Mouse (Mus musculus): ENCODE results near the gene Fgf8. TPM values are rescaled to one million over a fixed set of nuclear protein-coding genes. Genes with fewer than 3 reads are reported as not detected.

The Fgf8 gene
- polyA plus RNA-seq, 1 experiment from 2014 or later: 0.32 TPM

GRCm38 (mm10) chr19:45745344-45746152, 2.8 kb upstream of the Fgf8 start:
- 5% methylated on average over 32 of the region's 32 CpGs for WGBS
- DNase-seq (ENCODE audit: low spot score) (no peak), ATAC-seq (replicated peaks; ENCODE audit: low FRiP score) (no peak)
- no peaks in the 10 kb centered on the region for H3K36me3 ChIP-seq (ENCODE audit: control insufficient read depth, insufficient read depth, low read length)
- H3K4me3 ChIP-seq (ENCODE audit: low read depth, low read length): peak overlapping the region; percentile 20; the same call in 1 of the 2 replicates
- peaks cover 58% of the 10 kb centered on the region for H3K27me3 ChIP-seq (replicated peaks; ENCODE audit: control insufficient read depth, insufficient read depth, low read length)
- no peak overlapping the region for H3K27ac ChIP-seq (ENCODE audit: low read depth, low read length)
- no peaks in the 10 kb centered on the region for H3K9me3 ChIP-seq (ENCODE audit: control insufficient read depth, low read length)
- no peak overlapping the region for H3K9ac ChIP-seq (ENCODE audit: low read depth, low read length)
- H3K4me1 ChIP-seq (replicated peaks; ENCODE audit: control insufficient read depth, insufficient read depth, low read length): peaks cover 27% of the 10 kb centered on the region
- H3K4me2 ChIP-seq: peak overlapping the region; percentile 41

DNA sequence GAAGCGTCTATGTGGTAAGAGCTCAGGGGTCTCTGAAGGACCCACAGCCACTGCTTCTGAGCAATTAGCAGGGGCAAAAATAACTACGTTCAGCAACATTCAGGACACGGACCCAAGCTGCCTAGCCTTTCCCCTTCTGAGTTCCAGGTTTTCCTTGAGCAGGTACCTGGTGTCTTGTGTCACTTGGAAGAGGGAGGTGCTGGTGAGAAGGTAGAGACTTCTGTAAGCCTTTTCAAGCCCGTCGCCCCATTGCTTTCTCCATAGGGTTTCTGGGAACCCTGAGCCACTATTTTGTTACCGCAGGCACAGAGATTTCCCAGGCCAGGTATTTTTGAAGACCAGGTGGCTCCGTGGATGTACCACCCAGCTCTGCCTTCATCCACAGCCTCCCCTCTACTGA, 904 bp upstream of the Fgf8 start:
- no peak overlapping the region for H3K4me2 ChIP-seq
- H3K4me1 ChIP-seq (replicated peaks; ENCODE audit: control insufficient read depth, insufficient read depth, low read length): peaks cover 27% of the 10 kb centered on the region
- peak overlapping the region; percentile 52; the same call in 1 of the 2 replicates for H3K4me3 ChIP-seq (ENCODE audit: low read depth, low read length)
- ATAC-seq (replicated peaks; ENCODE audit: low FRiP score): no peak
- no peak overlapping the region for H3K27ac ChIP-seq (ENCODE audit: low read depth, low read length)
- no peak for DNase-seq (ENCODE audit: low spot score)
- H3K36me3 ChIP-seq (ENCODE audit: control insufficient read depth, insufficient read depth, low read length): no peaks in the 10 kb centered on the region
- H3K9me3 ChIP-seq (ENCODE audit: control insufficient read depth, low read length): no peaks in the 10 kb centered on the region
- 17% methylated on average over 7 of the region's 7 CpGs for WGBS
- no peak overlapping the region for H3K9ac ChIP-seq (ENCODE audit: low read depth, low read length)
- H3K27me3 ChIP-seq (replicated peaks; ENCODE audit: control insufficient read depth, insufficient read depth, low read length): peaks cover 76% of the 10 kb centered on the region

DNA sequence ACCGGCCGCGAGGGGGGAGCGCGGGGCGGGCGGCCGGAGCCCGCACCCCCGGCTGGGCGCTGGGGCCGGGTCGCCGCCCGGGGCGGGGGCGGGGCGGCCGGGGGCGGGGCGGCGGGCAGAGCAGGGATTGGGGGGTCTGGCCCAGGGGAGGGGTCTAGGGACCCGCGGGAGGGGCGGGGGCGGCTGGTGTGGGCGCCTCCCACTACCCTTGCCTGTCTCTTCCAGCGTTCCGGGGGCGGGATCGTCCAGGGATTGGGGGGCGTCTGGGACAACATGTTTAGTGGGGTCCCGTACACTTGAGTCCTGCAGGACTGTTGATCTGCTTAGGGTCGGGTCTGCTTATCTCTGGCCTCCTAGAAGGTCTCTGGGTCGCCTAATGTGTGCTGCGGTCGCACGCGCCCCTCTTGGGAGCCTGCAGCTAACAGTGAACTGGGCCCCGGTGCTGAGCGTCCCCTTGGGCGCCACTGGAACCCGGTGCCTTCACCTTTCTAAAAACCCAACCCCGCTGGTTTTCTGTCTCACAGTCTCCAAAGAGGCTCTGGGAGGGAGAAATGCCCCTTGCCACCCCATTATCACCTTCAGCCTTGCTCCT, 365 bp upstream of the Fgf8 start:
- H3K27me3 ChIP-seq (replicated peaks; ENCODE audit: control insufficient read depth, insufficient read depth, low read length): peaks cover 81% of the 10 kb centered on the region
- H3K4me1 ChIP-seq (replicated peaks; ENCODE audit: control insufficient read depth, insufficient read depth, low read length): peaks cover 21% of the 10 kb centered on the region
- no peaks in the 10 kb centered on the region for H3K36me3 ChIP-seq (ENCODE audit: control insufficient read depth, insufficient read depth, low read length)
- WGBS: under 1% methylated on average over 30 of the region's 44 CpGs
- H3K4me2 ChIP-seq: peak overlapping the region; percentile 65
- H3K9me3 ChIP-seq (ENCODE audit: control insufficient read depth, low read length): no peaks in the 10 kb centered on the region
- ATAC-seq (replicated peaks; ENCODE audit: low FRiP score) (no peak), DNase-seq (ENCODE audit: low spot score) (no peak)
- no peak overlapping the region for H3K27ac ChIP-seq (ENCODE audit: low read depth, low read length)
- peak overlapping the region; percentile 52 for H3K4me3 ChIP-seq (ENCODE audit: low read depth, low read length)
- no peak overlapping the region for H3K9ac ChIP-seq (ENCODE audit: low read depth, low read length)

DNA sequence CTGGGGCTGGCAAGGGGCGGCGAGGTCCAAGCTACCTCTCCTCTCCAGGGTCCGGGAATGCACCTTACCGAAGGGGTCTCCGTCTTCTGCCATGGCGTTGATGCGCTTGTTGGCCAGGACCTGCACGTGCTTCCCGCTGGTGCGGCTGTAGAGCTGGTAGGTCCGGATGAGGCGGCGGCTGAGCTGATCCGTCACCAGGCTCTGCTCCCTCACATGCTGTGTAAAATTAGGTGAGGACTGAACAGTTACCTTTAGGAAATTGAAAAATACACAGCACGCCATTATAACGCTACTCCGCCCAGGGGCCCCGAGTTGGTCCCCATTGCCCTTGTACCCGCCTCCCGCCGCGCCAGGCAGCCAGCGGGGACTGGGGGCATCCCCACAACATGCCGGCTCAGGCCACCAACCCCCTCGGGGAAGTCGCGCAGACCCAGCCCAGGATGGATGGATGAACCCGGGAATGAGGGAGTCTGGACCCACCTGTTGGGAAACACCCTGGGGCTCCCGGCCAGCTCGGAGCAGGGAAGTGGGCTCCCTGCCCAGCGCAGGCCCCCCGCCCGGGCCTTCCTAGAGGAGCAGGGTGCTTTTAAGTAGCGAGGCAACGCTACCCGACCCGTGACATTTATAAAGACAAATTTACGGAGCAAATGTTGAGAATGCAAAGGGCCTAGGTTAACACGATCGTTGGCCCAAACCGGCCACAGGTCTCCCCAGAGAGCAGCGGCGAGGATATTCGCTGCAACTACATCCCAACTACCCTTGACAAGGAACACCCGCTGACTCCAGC, 1.1 kb downstream of the Fgf8 start:
- Histone ChIP-seq H3K9ac (ENCODE audit: low read depth, low read length) (no peak overlapping the region), H3K27ac (ENCODE audit: low read depth, low read length) (no peak overlapping the region), H3K36me3 (ENCODE audit: control insufficient read depth, insufficient read depth, low read length) (no peaks in the 10 kb centered on the region), H3K27me3 (replicated peaks; ENCODE audit: control insufficient read depth, insufficient read depth, low read length) (peaks cover 95% of the 10 kb centered on the region), H3K4me3 (ENCODE audit: low read depth, low read length) (no peak overlapping the region; the same call in 1 of the 2 replicates), H3K9me3 (ENCODE audit: control insufficient read depth, low read length) (no peaks in the 10 kb centered on the region), H3K4me1 (replicated peaks; ENCODE audit: control insufficient read depth, insufficient read depth, low read length) (peaks cover 25% of the 10 kb centered on the region), H3K4me2 (no peak overlapping the region)
- 4% methylated on average over 45 of the region's 45 CpGs for WGBS
- no peak for ATAC-seq (replicated peaks; ENCODE audit: low FRiP score)
- DNase-seq (ENCODE audit: low spot score): no peak

GRCm38 (mm10) chr19:45740817-45741216, 1.9 kb downstream of the Fgf8 start:
- H3K4me2 ChIP-seq: no peak overlapping the region
- no peak overlapping the region for H3K4me3 ChIP-seq (ENCODE audit: low read depth, low read length)
- peaks cover 98% of the 10 kb centered on the region for H3K27me3 ChIP-seq (replicated peaks; ENCODE audit: control insufficient read depth, insufficient read depth, low read length)
- H3K9ac ChIP-seq (ENCODE audit: low read depth, low read length): no peak overlapping the region
- H3K4me1 ChIP-seq (replicated peaks; ENCODE audit: control insufficient read depth, insufficient read depth, low read length): peaks cover 21% of the 10 kb centered on the region
- H3K27ac ChIP-seq (ENCODE audit: low read depth, low read length): no peak overlapping the region
- no peak for ATAC-seq (replicated peaks; ENCODE audit: low FRiP score)
- H3K36me3 ChIP-seq (ENCODE audit: control insufficient read depth, insufficient read depth, low read length): no peaks in the 10 kb centered on the region
- 9% methylated on average over 7 of the region's 7 CpGs for WGBS
- no peak for DNase-seq (ENCODE audit: low spot score)
- H3K9me3 ChIP-seq (ENCODE audit: control insufficient read depth, low read length): no peaks in the 10 kb centered on the region

GRCm38 (mm10) chr19:45740233-45740632, 2.5 kb downstream of the Fgf8 start:
- H3K4me1 ChIP-seq (replicated peaks; ENCODE audit: control insufficient read depth, insufficient read depth, low read length): peaks cover 15% of the 10 kb centered on the region
- no peak overlapping the region for H3K4me3 ChIP-seq (ENCODE audit: low read depth, low read length)
- WGBS: 15% methylated on average over 13 of the region's 13 CpGs
- no peak overlapping the region for H3K9ac ChIP-seq (ENCODE audit: low read depth, low read length)
- H3K9me3 ChIP-seq (ENCODE audit: control insufficient read depth, low read length): no peaks in the 10 kb centered on the region
- no peak overlapping the region for H3K27ac ChIP-seq (ENCODE audit: low read depth, low read length)
- no peak for DNase-seq (ENCODE audit: low spot score)
- H3K36me3 ChIP-seq (ENCODE audit: control insufficient read depth, insufficient read depth, low read length): no peaks in the 10 kb centered on the region
- peaks cover 98% of the 10 kb centered on the region for H3K27me3 ChIP-seq (replicated peaks; ENCODE audit: control insufficient read depth, insufficient read depth, low read length)
- ATAC-seq (replicated peaks; ENCODE audit: low FRiP score): no peak
- H3K4me2 ChIP-seq: no peak overlapping the region

DNA sequence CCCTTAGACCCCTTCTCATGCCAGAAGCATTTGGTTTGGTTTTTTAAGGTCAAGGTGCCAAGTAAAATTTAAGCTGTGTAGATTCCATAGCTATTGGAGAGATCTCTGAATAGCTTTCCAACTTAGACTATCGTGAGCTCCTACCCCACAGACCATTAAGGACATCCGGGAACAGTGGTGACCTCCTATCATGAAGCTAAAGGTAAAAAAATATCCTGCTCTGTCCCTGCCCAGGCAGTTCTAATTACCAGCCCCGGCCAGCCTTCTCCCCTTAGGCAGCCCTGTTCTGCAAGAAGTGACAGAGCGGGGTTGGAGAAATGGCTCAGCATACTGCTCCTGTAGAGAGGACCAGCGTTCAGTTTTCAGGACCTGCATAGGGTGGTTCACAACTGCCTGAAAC, 4.2 kb downstream of the Fgf8 start:
- H3K36me3 ChIP-seq (ENCODE audit: control insufficient read depth, insufficient read depth, low read length): no peaks in the 10 kb centered on the region
- no peak overlapping the region for H3K4me3 ChIP-seq (ENCODE audit: low read depth, low read length)
- peaks cover 98% of the 10 kb centered on the region for H3K27me3 ChIP-seq (replicated peaks; ENCODE audit: control insufficient read depth, insufficient read depth, low read length)
- no peak for ATAC-seq (replicated peaks; ENCODE audit: low FRiP score)
- no peak for DNase-seq (ENCODE audit: low spot score)
- H3K9me3 ChIP-seq (ENCODE audit: control insufficient read depth, low read length): no peaks in the 10 kb centered on the region
- H3K9ac ChIP-seq (ENCODE audit: low read depth, low read length): no peak overlapping the region
- no peak overlapping the region for H3K4me2 ChIP-seq
- WGBS: 63% methylated on average over 5 of the region's 5 CpGs
- peaks cover 14% of the 10 kb centered on the region for H3K4me1 ChIP-seq (replicated peaks; ENCODE audit: control insufficient read depth, insufficient read depth, low read length)
- H3K27ac ChIP-seq (ENCODE audit: low read depth, low read length): no peak overlapping the region

DNA sequence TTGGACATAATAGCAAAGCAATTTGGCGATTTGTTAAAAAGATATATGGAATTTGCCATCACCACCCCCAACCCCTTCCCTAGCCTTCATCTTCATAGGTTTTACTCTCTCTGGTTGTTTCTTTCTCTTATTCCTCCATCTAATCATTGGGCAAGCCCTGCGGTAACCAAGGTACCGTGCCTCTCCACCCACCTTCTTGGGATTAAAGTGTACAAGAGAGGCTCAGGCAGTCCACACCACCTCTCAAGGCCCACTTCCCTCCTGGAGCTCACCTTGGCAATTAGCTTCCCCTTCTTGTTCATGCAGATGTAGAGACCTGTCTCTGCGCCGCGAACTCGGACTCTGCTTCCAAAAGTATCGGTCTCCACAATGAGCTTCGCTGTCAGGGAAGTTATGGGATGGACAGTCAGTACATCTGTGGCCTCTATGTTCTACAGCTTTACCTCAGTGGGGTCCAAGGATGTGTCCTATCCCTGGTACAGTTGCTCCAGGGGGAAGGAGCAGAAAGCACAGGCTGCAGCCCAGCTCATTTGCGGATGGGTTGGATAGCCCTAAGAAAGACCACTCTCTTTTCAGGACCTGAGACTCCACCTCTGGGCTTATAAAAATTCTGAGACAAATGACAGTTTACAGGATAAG, 4.8 kb downstream of the Fgf8 start:
- no peak overlapping the region for H3K4me2 ChIP-seq
- H3K9me3 ChIP-seq (ENCODE audit: control insufficient read depth, low read length): no peaks in the 10 kb centered on the region
- no peak for ATAC-seq (replicated peaks; ENCODE audit: low FRiP score)
- no peak for DNase-seq (ENCODE audit: low spot score)
- WGBS: 79% methylated on average over 10 of the region's 10 CpGs
- no peak overlapping the region for H3K4me3 ChIP-seq (ENCODE audit: low read depth, low read length)
- no peak overlapping the region for H3K27ac ChIP-seq (ENCODE audit: low read depth, low read length)
- peaks cover 14% of the 10 kb centered on the region for H3K4me1 ChIP-seq (replicated peaks; ENCODE audit: control insufficient read depth, insufficient read depth, low read length)
- peaks cover 98% of the 10 kb centered on the region for H3K27me3 ChIP-seq (replicated peaks; ENCODE audit: control insufficient read depth, insufficient read depth, low read length)
- no peaks in the 10 kb centered on the region for H3K36me3 ChIP-seq (ENCODE audit: control insufficient read depth, insufficient read depth, low read length)
- H3K9ac ChIP-seq (ENCODE audit: low read depth, low read length): no peak overlapping the region

Data from liver, embryonic 11.5 days (tissue).